Mouse (Mus musculus): Measurements from ENCODE around the gene Cenpx.
A peak's percentile ranks its signal among the peaks of the same experiment; 100 is the strongest.

Gene Cenpx

GRCm38 (mm10) chr11:120723509-120723908 is 10.0 kb upstream of the Cenpx start:
- peak in 1 of 2 experiments; percentile 1 for DNase-seq

GRCm38 (mm10) chr11:120722761-120723382 is 9.3 kb upstream of the Cenpx start:
- peak in 1 of 2 experiments; percentile 9 for DNase-seq

GRCm38 (mm10) chr11:120722067-120722630 is 8.6 kb upstream of the Cenpx start:
- DNase-seq: peak in 1 of 2 experiments; percentile 20

- peak; percentile 74 to 83 for DNase-seq
Measured at GRCm38 (mm10) chr11:120721124-120722066, 7.9 kb upstream of the Cenpx start, which contains the start of gene Rac3. Gene Rac3 (plus strand): TSS chr11:120721470.

- peak; percentile 94 to 95 for DNase-seq
Measured at GRCm38 (mm10) chr11:120720450-120720849, 6.9 kb upstream of the Cenpx start.

- DNase-seq: no peak
Measured at GRCm38 (mm10) chr11:120719841-120720376, 6.4 kb upstream of the Cenpx start.

GRCm38 (mm10) chr11:120719242-120719641 is 5.7 kb upstream of the Cenpx start:
- no peak for DNase-seq

GRCm38 (mm10) chr11:120715131-120715530 is 1.6 kb upstream of the Cenpx start:
- DNase-seq: no peak

- no peak for DNase-seq
Measured at GRCm38 (mm10) chr11:120714546-120714945, 1.0 kb upstream of the Cenpx start.

- DNase-seq: peak; percentile 49 to 58
Measured at GRCm38 (mm10) chr11:120712771-120713568, 568 bp downstream of the Cenpx start.

GRCm38 (mm10) chr11:120711980-120712604 is 1.4 kb downstream of the Cenpx start:
- no peak for DNase-seq

- no peak for DNase-seq
Measured at GRCm38 (mm10) chr11:120710672-120711071, 2.9 kb downstream of the Cenpx start.

GRCm38 (mm10) chr11:120709551-120709950 is 4.0 kb downstream of the Cenpx start:
- DNase-seq: no peak

- no peak for DNase-seq
Measured at GRCm38 (mm10) chr11:120707969-120708368, 5.6 kb downstream of the Cenpx start.

GRCm38 (mm10) chr11:120707225-120707624 is 6.3 kb downstream of the Cenpx start:
- DNase-seq: no peak

- no peak for DNase-seq
Measured at GRCm38 (mm10) chr11:120706120-120706519, 7.4 kb downstream of the Cenpx start.

- DNase-seq: no peak
Measured at GRCm38 (mm10) chr11:120704486-120705325, 8.8 kb downstream of the Cenpx start.

- no peak for DNase-seq
Measured at GRCm38 (mm10) chr11:120703696-120704454, 9.7 kb downstream of the Cenpx start.

- no peak for DNase-seq
Measured at GRCm38 (mm10) chr11:120697741-120698140, 15.8 kb downstream of the Cenpx start.

- no peak for DNase-seq
Measured at GRCm38 (mm10) chr11:120696568-120696967, 17.0 kb downstream of the Cenpx start.

Data from cerebellum, adult 18-20 months (tissue).